Mouse (Mus musculus) hindbrain, embryonic 16.5 days (tissue): ENCODE results near the gene Ofd1. TPM values are rescaled to one million over a fixed set of nuclear protein-coding genes. Genes with fewer than 3 reads are reported as not detected.

ENCODE experiments used
- ATAC-seq: fragments of 200-750 bp; cut with Nextera tagmentation; 2 replicates; pipeline ENCODE4 v1.8.0; 2017; ENCODE audit warnings: moderate TSS enrichment, moderate library complexity
- H3K27ac ChIP-seq: fragments of 300-500 bp; sonication (generic); 2 replicates; pipeline ENCODE4 v1.5.1; 2014; ENCODE audit warnings: low read depth, mild to moderate bottlenecking, control low read depth, low read length, moderate library complexity
- H3K27me3 ChIP-seq: fragments of 300-500 bp; sonication (generic); replicated peaks from 2 replicates; pipeline ENCODE4 v1.6.1; 2014; ENCODE audit warnings: low read length; ENCODE audit not compliant: control insufficient read depth, insufficient read depth
- H3K36me3 ChIP-seq: fragments of 300-500 bp; sonication (generic); 2 replicates; pipeline ENCODE4 v1.6.1; 2014; ENCODE audit warnings: mild to moderate bottlenecking, low read length, moderate library complexity, mixed read lengths; ENCODE audit not compliant: control insufficient read depth, insufficient read depth
- H3K4me1 ChIP-seq: fragments of 300-500 bp; sonication (generic); 2 replicates; pipeline ENCODE4 v1.6.1; 2014; ENCODE audit warnings: low read depth, low read length; ENCODE audit not compliant: control insufficient read depth, insufficient read depth
- H3K4me2 ChIP-seq: fragments of 300-500 bp; sonication (generic); 2 replicates; pipeline ENCODE4 v1.6.1; 2014; ENCODE audit warnings: mild to moderate bottlenecking, low read length, control low read depth, moderate library complexity
- H3K4me3 ChIP-seq: fragments of 300-500 bp; sonication (generic); 2 replicates; pipeline ENCODE4 v1.5.1; 2014; ENCODE audit warnings: mild to moderate bottlenecking, low read length, control low read depth, moderate library complexity
- H3K9ac ChIP-seq: fragments of 300-500 bp; sonication (generic); 2 replicates; pipeline ENCODE4 v1.6.1; 2014; ENCODE audit warnings: low read depth, mild to moderate bottlenecking, control low read depth, low read length, moderate library complexity
- H3K9me3 ChIP-seq: fragments of 300-500 bp; sonication (generic); 2 replicates; pipeline ENCODE4 v1.6.1; 2014; ENCODE audit warnings: mild to moderate bottlenecking, low read length, moderate library complexity; ENCODE audit not compliant: control insufficient read depth
- WGBS: fragments of 180-500 bp; shearing (Covaris S2); extraction: QIAGEN DNeasy Blood & Tissue Kit; methylation state at CpG from one replicate; pipeline ENCODE4 v1.1.7; 2014; 5-methylcytosine and 5-hydroxymethylcytosine counted together
- polyA plus RNA-seq: library from polyadenylated mRNA; unstranded; fragments of >200 nt; fragmentation: Nextera tagmentation; extraction: Ambion mirVana; gene quantifications from 2 replicates; pipeline ENCODE4 v1.2.1, GENCODE M21; 2015

Gene Ofd1
- polyA plus RNA-seq, 1 experiment from 2014 or later, result 5.6 TPM

GRCm38 (mm10) chrX:166378652-166379051 lies 61.9 kb downstream of the Ofd1 start:
- no peak for ATAC-seq
- Histone ChIP-seq H3K4me3 (no peak overlapping the region), H3K27me3 (no peaks in the 10 kb centered on the region; the same call in 1 of the 2 replicates), H3K36me3 (peaks cover 2% of the 10 kb centered on the region; the same call in 1 of the 2 replicates), H3K27ac (no peak overlapping the region), H3K4me2 (no peak overlapping the region), H3K4me1 (no peaks in the 10 kb centered on the region), H3K9ac (no peak overlapping the region), H3K9me3 (no peaks in the 10 kb centered on the region)
- 90% methylated on average over 5 of the region's 5 CpGs for WGBS

GRCm38 (mm10) chrX:166376681-166377328 lies 63.7 kb downstream of the Ofd1 start:
- Histone ChIP-seq H3K4me3 (no peak overlapping the region), H3K27me3 (no peaks in the 10 kb centered on the region), H3K4me2 (no peak overlapping the region), H3K4me1 (no peaks in the 10 kb centered on the region), H3K27ac (no peak overlapping the region), H3K36me3 (0 out of 2 replicates have a peak, but pooled peaks cover 2% of the 10 kb centered on the region), H3K9me3 (no peaks in the 10 kb centered on the region), H3K9ac (no peak overlapping the region)
- ATAC-seq, result 0 out of 2 replicates have a peak, but pooled peaks have one; percentile 48
- WGBS, result 80% methylated on average over 9 of the region's 9 CpGs

- 58% methylated on average over 8 of the region's 8 CpGs for WGBS
Observed at GRCm38 (mm10) chrX:166365458-166366213, 74.9 kb downstream of the Ofd1 start.

GRCm38 (mm10) chrX:166360455-166360854 lies 80.0 kb downstream of the Ofd1 start:
- no peaks in the 10 kb centered on the region for H3K9me3 ChIP-seq
- ATAC-seq, result no peak
- no peak overlapping the region for H3K4me3 ChIP-seq
- H3K27me3 ChIP-seq, result no peaks in the 10 kb centered on the region
- H3K27ac ChIP-seq, result no peak overlapping the region
- H3K9ac ChIP-seq, result no peak overlapping the region
- H3K4me1 ChIP-seq, result no peaks in the 10 kb centered on the region
- H3K4me2 ChIP-seq, result no peak overlapping the region
- H3K36me3 ChIP-seq, result no peaks in the 10 kb centered on the region
- WGBS, result 80% methylated on average over 4 of the region's 4 CpGs

More at GRCm38 (mm10) chrX:166365458-166366213, 74.9 kb downstream of the Ofd1 start:
- ATAC-seq, result peak; percentile 61
- Histone ChIP-seq H3K9me3 (no peaks in the 10 kb centered on the region), H3K9ac (no peak overlapping the region), H3K36me3 (no peaks in the 10 kb centered on the region), H3K4me3 (no peak overlapping the region), H3K4me1 (no peaks in the 10 kb centered on the region), H3K27me3 (peaks cover 3% of the 10 kb centered on the region; the same call in 1 of the 2 replicates), H3K4me2 (no peak overlapping the region), H3K27ac (peak overlapping the region; percentile 29; the same call in 1 of the 2 replicates)

- no peak overlapping the region for H3K4me2 ChIP-seq
- no peaks in the 10 kb centered on the region for H3K9me3 ChIP-seq
- no peaks in the 10 kb centered on the region for H3K36me3 ChIP-seq
- H3K27ac ChIP-seq, result no peak overlapping the region
- H3K4me3 ChIP-seq, result no peak overlapping the region
- no peaks in the 10 kb centered on the region for H3K4me1 ChIP-seq
- H3K27me3 ChIP-seq, result no peaks in the 10 kb centered on the region
- 82% methylated on average over 2 of the region's 2 CpGs for WGBS
- H3K9ac ChIP-seq, result no peak overlapping the region
- no peak for ATAC-seq
Observed at GRCm38 (mm10) chrX:166359927-166360440, 80.5 kb downstream of the Ofd1 start.

- 83% methylated on average over 2 of the region's 2 CpGs for WGBS
- no peak overlapping the region for H3K27ac ChIP-seq
- H3K9ac ChIP-seq, result no peak overlapping the region
- H3K4me1 ChIP-seq, result no peaks in the 10 kb centered on the region
- no peak for ATAC-seq
- no peak overlapping the region for H3K4me3 ChIP-seq
- H3K36me3 ChIP-seq, result no peaks in the 10 kb centered on the region
- H3K4me2 ChIP-seq, result no peak overlapping the region
- H3K27me3 ChIP-seq, result no peaks in the 10 kb centered on the region
- no peaks in the 10 kb centered on the region for H3K9me3 ChIP-seq
Observed at GRCm38 (mm10) chrX:166358955-166359354, 81.5 kb downstream of the Ofd1 start.

GRCm38 (mm10) chrX:166356276-166356675 lies 84.2 kb downstream of the Ofd1 start:
- Histone ChIP-seq H3K27ac (no peak overlapping the region), H3K27me3 (no peaks in the 10 kb centered on the region), H3K4me2 (no peak overlapping the region), H3K9me3 (no peaks in the 10 kb centered on the region), H3K36me3 (no peaks in the 10 kb centered on the region), H3K9ac (no peak overlapping the region), H3K4me1 (no peaks in the 10 kb centered on the region), H3K4me3 (no peak overlapping the region)
- 82% methylated on average over 3 of the region's 3 CpGs for WGBS
- no peak for ATAC-seq

GRCm38 (mm10) chrX:166354913-166355312 lies 85.6 kb downstream of the Ofd1 start:
- Histone ChIP-seq H3K4me1 (no peaks in the 10 kb centered on the region), H3K27ac (no peak overlapping the region), H3K9ac (no peak overlapping the region), H3K9me3 (no peaks in the 10 kb centered on the region), H3K36me3 (no peaks in the 10 kb centered on the region), H3K4me2 (no peak overlapping the region), H3K4me3 (no peak overlapping the region), H3K27me3 (no peaks in the 10 kb centered on the region)
- ATAC-seq, result no peak
- 67% methylated on average over 1 of the region's 1 CpGs for WGBS

- Histone ChIP-seq H3K27me3 (no peaks in the 10 kb centered on the region), H3K4me3 (no peak overlapping the region)
Observed at GRCm38 (mm10) chrX:166353412-166353811, 87.1 kb downstream of the Ofd1 start.

More at GRCm38 (mm10) chrX:166353412-166353811, 87.1 kb downstream of the Ofd1 start:
- 53% methylated on average over 2 of the region's 2 CpGs for WGBS
- Histone ChIP-seq H3K4me1 (no peaks in the 10 kb centered on the region), H3K36me3 (no peaks in the 10 kb centered on the region), H3K27ac (no peak overlapping the region), H3K9ac (no peak overlapping the region), H3K9me3 (no peaks in the 10 kb centered on the region), H3K4me2 (no peak overlapping the region)
- ATAC-seq, result no peak
